Mouse (Mus musculus) splenic B cell, adult 2 months (primary cell): ENCODE measurements around the gene Nabp2.

Experiments used
- DNase-seq: peaks from one replicate; pipeline ENCODE4 v3.0.0-alpha.2; 2011; ENCODE audit warnings: low read depth, low spot score
- H3K27me3 ChIP-seq: 2 replicates; pipeline ENCODE4 v1.6.1; 2012; ENCODE audit warnings: mild to moderate bottlenecking, low read length, moderate library complexity, mixed read lengths; ENCODE audit not compliant: control insufficient read depth, poor library complexity, insufficient read depth, severe bottlenecking
- H3K36me3 ChIP-seq: 2 replicates; pipeline ENCODE4 v1.6.1; 2012; ENCODE audit warnings: mild to moderate bottlenecking, low read length, moderate library complexity, mixed read lengths; ENCODE audit not compliant: control insufficient read depth, poor library complexity, insufficient read depth, severe bottlenecking

Nabp2 gene

GRCm38 (mm10) chr10:128368402-128369217 lies 42.7 kb downstream of the Nabp2 start, which contains the start of gene Coq10a:
Coq10a (minus strand) TSS chr10:128368997.
- Histone ChIP-seq H3K36me3 (no peaks in the 10 kb centered on the region), H3K27me3 (no peaks in the 10 kb centered on the region)
- peak; percentile 91 for DNase-seq

DNA sequence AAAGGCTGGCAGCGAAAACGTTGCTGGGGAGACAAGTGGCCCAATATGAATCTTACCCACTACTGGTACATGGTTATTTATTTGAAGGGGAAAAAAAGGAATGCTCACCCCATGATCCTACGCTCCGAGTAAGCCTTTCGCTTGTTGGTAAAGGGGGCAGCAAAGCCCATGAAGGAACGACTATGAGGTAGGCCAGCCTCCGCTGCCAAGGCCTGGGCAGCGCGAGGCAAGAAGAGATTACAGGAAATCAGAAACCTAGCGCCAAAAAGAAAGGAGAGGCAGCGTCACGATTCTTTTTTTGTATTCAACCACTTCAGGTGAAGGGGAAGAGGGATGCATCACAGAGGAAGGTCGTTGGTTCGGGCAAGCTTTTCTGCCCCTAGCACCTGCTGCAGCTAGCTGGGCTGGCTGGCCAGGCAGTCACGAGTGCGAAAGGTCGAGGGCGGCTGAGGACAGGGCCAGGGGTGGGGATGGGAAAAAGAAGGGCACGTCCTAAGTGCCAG lies 43.3 kb downstream of the Nabp2 start:
- H3K27me3 ChIP-seq = no peaks in the 10 kb centered on the region
- no peak for DNase-seq
- H3K36me3 ChIP-seq = no peaks in the 10 kb centered on the region

DNA sequence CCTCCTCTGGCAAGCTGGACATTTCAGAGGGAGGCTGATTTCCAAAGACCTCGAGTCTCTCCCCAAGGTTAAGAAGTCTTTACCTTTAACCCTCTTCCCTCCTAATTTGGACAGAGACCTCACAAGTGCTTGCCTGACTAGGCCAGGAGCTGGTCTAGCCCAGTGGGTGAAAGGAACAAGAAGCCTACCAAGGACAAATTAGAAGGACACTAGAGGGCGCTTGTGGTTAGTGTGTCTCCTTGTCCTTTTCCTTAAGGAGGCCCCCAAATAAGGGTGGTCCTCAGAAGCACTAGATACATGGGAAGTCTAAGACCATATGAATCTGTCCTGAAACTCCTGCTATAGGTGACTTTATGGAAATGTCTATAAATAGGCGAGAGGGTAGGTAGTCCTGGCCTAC lies 48.7 kb downstream of the Nabp2 start:
- Histone ChIP-seq H3K36me3 (peaks cover 4% of the 10 kb centered on the region; the same call in 1 of the 2 replicates), H3K27me3 (no peaks in the 10 kb centered on the region)
- peak; percentile 63 for DNase-seq

DNA sequence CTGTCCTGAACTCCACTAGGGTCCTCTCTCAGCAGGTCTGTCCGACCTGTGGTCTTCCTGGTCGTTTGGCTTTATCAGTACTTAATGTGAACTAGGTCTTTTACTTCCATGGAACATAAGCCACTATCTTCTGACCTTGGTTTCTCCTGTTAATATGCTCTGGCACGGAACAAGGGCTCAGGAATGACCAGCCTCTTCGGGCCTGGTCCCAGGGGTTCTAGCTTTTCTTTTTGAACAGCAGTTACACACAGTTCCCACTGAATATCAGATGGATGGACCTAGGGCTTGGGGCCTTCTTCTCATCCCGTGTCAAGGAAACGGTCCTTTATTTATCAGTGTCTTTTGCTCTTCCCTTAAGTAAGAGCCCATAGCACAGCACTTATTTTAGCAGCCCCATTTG lies 49.5 kb downstream of the Nabp2 start:
- DNase-seq = no peak
- peaks cover 4% of the 10 kb centered on the region; the same call in 1 of the 2 replicates for H3K36me3 ChIP-seq

GRCm38 (mm10) chr10:128359226-128359625 lies 52.1 kb downstream of the Nabp2 start:
- Histone ChIP-seq H3K36me3 (peaks cover 9% of the 10 kb centered on the region), H3K27me3 (no peaks in the 10 kb centered on the region)

More for the DNA sequence above, 49.5 kb downstream of the Nabp2 start:
- H3K27me3 ChIP-seq = no peaks in the 10 kb centered on the region

GRCm38 (mm10) chr10:128358796-128359195 lies 52.5 kb downstream of the Nabp2 start:
- Histone ChIP-seq H3K27me3 (no peaks in the 10 kb centered on the region), H3K36me3 (peaks cover 11% of the 10 kb centered on the region)
- DNase-seq = peak; percentile 81

More at GRCm38 (mm10) chr10:128359226-128359625, 52.1 kb downstream of the Nabp2 start:
- no peak for DNase-seq
